Mouse (Mus musculus): ENCODE results near the gene Rmnd5b. TPM values are rescaled to one million over a fixed set of nuclear protein-coding genes. Genes with fewer than 3 reads are reported as not detected.
"Not testable (repeated sequence)": the region's sequence is repeated elsewhere in the genome, so short reads cannot be mapped to it uniquely, and the experiment has no call there.

Gene Rmnd5b
- polyA plus RNA-seq, 1 experiment = 27.4 TPM

DNA sequence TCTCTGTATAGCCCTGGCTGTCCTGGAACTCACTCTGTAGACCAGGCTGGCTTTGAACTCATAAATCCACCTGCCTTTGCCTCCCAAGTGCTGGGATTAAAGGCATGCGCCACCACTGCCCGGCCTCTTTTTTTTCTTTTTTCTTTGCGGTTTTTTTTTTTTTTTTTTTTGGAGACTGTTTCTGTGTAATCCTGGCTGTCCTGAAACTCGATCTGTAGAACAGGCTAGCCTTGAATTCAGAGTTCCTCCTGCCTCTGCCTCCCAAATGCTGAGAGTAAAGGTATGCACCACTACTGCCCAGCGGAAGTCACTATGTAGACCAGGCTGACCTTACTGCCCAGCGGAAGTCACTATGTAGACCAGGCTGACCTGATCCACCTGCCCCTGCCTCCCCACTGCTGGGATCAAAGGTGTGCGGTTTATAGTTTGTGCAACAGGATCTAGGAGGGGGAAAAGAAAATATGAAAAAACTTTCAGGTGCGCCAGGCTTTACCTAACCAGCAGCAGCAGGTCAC lies 16.7 kb downstream of the Rmnd5b start:
- Histone ChIP-seq H3K79me2 (ENCODE audit: control insufficient read depth, insufficient read depth) (peaks cover 44% of the 10 kb centered on the region), H3K27me3 (ENCODE audit: control insufficient read depth, insufficient read depth, insufficient read length) (no peaks in the 10 kb centered on the region), H3K4me3 (ENCODE audit: insufficient read depth, poor library complexity, severe bottlenecking) (no peak overlapping the region), H3K36me3 (ENCODE audit: control insufficient read depth, insufficient read depth) (peaks cover 29% of the 10 kb centered on the region), H3K79me3 (ENCODE audit: low read depth) (peaks cover 31% of the 10 kb centered on the region), H3ac (ENCODE audit: control insufficient read depth, insufficient read length, low read depth) (no peak overlapping the region)
- TF ChIP-seq CTCF (IDR thresholded peaks at IDR 0.05; ENCODE audit: control insufficient read depth, insufficient read depth, insufficient read length) = no peak
- no peak for TF ChIP-seq MYOG (IDR thresholded peaks at IDR 0.05; ENCODE audit: control insufficient read depth, extremely low read depth, insufficient read length)
- no peak for TF ChIP-seq USF1 (IDR thresholded peaks at IDR 0.05; ENCODE audit: low read depth)
- no peak for TF ChIP-seq CEBPB (IDR thresholded peaks at IDR 0.05; ENCODE audit: low read depth)
- TF ChIP-seq MYOD1 (IDR thresholded peaks at IDR 0.05; ENCODE audit: control insufficient read depth, insufficient read length, low read depth) = no peak
- TF ChIP-seq MAX (IDR thresholded peaks at IDR 0.05) = no peak
- no peak for TF ChIP-seq FOSL1 (IDR thresholded peaks at IDR 0.05; ENCODE audit: insufficient read depth, low read length, poor library complexity, severe bottlenecking)

GRCm38 (mm10) chr11:51617693-51618092 lies 18.0 kb downstream of the Rmnd5b start:
- Histone ChIP-seq H3ac (ENCODE audit: control insufficient read depth, insufficient read length, low read depth) (no peak overlapping the region), H3K4me3 (ENCODE audit: insufficient read depth, poor library complexity, severe bottlenecking) (no peak overlapping the region)
- TF ChIP-seq MYOD1 (IDR thresholded peaks at IDR 0.05; ENCODE audit: control insufficient read depth, insufficient read length, low read depth) = no peak
- peak; percentile 64 for TF ChIP-seq CTCF (IDR thresholded peaks at IDR 0.05; ENCODE audit: control insufficient read depth, insufficient read depth, insufficient read length)

GRCm38 (mm10) chr11:51616113-51616512 lies 19.6 kb downstream of the Rmnd5b start:
- not testable (repeated sequence) for H3K4me3 ChIP-seq (ENCODE audit: insufficient read depth, poor library complexity, severe bottlenecking); H3K27me3 ChIP-seq (ENCODE audit: control insufficient read depth, insufficient read depth, insufficient read length); H3K36me3 ChIP-seq (ENCODE audit: control insufficient read depth, insufficient read depth)
- Histone ChIP-seq H3ac (ENCODE audit: control insufficient read depth, insufficient read length, low read depth) (peak overlapping the region; percentile 68), H3K79me2 (ENCODE audit: control insufficient read depth, insufficient read depth) (peaks cover 16% of the 10 kb centered on the region), H3K79me3 (ENCODE audit: low read depth) (peaks cover 14% of the 10 kb centered on the region)

More at GRCm38 (mm10) chr11:51617693-51618092, 18.0 kb downstream of the Rmnd5b start:
- Histone ChIP-seq H3K36me3 (ENCODE audit: control insufficient read depth, insufficient read depth) (peaks cover 16% of the 10 kb centered on the region), H3K79me2 (ENCODE audit: control insufficient read depth, insufficient read depth) (peaks cover 31% of the 10 kb centered on the region), H3K27me3 (ENCODE audit: control insufficient read depth, insufficient read depth, insufficient read length) (no peaks in the 10 kb centered on the region), H3K79me3 (ENCODE audit: low read depth) (peaks cover 29% of the 10 kb centered on the region)

- Histone ChIP-seq H3ac (ENCODE audit: control insufficient read depth, insufficient read length, low read depth) (peak overlapping the region; percentile 70), H3K4me3 (ENCODE audit: insufficient read depth, poor library complexity, severe bottlenecking) (no peak overlapping the region), H3K79me2 (ENCODE audit: control insufficient read depth, insufficient read depth) (peaks cover 10% of the 10 kb centered on the region), H3K36me3 (ENCODE audit: control insufficient read depth, insufficient read depth) (no peaks in the 10 kb centered on the region), H3K79me3 (ENCODE audit: low read depth) (peaks cover 9% of the 10 kb centered on the region), H3K27me3 (ENCODE audit: control insufficient read depth, insufficient read depth, insufficient read length) (no peaks in the 10 kb centered on the region)
- TF ChIP-seq MAX (IDR thresholded peaks at IDR 0.05) (peak; percentile 81), MYOG (IDR thresholded peaks at IDR 0.05; ENCODE audit: control insufficient read depth, extremely low read depth, insufficient read length) (no peak)
Measured at GRCm38 (mm10) chr11:51615601-51616000, 20.1 kb downstream of the Rmnd5b start.

GRCm38 (mm10) chr11:51615129-51615528 lies 20.6 kb downstream of the Rmnd5b start:
- H3K79me2 ChIP-seq (ENCODE audit: control insufficient read depth, insufficient read depth) = peaks cover 6% of the 10 kb centered on the region
- no peak overlapping the region for H3K4me3 ChIP-seq (ENCODE audit: insufficient read depth, poor library complexity, severe bottlenecking)
- no peaks in the 10 kb centered on the region for H3K27me3 ChIP-seq (ENCODE audit: control insufficient read depth, insufficient read depth, insufficient read length)
- TF ChIP-seq MYOG (IDR thresholded peaks at IDR 0.05; ENCODE audit: control insufficient read depth, extremely low read depth, insufficient read length) (no peak), USF1 (IDR thresholded peaks at IDR 0.05; ENCODE audit: low read depth) (no peak), CEBPB (IDR thresholded peaks at IDR 0.05; ENCODE audit: low read depth) (no peak), FOSL1 (IDR thresholded peaks at IDR 0.05; ENCODE audit: insufficient read depth, low read length, poor library complexity, severe bottlenecking) (no peak), MYOD1 (IDR thresholded peaks at IDR 0.05; ENCODE audit: control insufficient read depth, insufficient read length, low read depth) (no peak), MAX (IDR thresholded peaks at IDR 0.05) (no peak), CTCF (IDR thresholded peaks at IDR 0.05; ENCODE audit: control insufficient read depth, insufficient read depth, insufficient read length) (no peak)
- peaks cover 4% of the 10 kb centered on the region for H3K79me3 ChIP-seq (ENCODE audit: low read depth)
- no peak overlapping the region for H3ac ChIP-seq (ENCODE audit: control insufficient read depth, insufficient read length, low read depth)
- H3K36me3 ChIP-seq (ENCODE audit: control insufficient read depth, insufficient read depth) = no peaks in the 10 kb centered on the region

DNA sequence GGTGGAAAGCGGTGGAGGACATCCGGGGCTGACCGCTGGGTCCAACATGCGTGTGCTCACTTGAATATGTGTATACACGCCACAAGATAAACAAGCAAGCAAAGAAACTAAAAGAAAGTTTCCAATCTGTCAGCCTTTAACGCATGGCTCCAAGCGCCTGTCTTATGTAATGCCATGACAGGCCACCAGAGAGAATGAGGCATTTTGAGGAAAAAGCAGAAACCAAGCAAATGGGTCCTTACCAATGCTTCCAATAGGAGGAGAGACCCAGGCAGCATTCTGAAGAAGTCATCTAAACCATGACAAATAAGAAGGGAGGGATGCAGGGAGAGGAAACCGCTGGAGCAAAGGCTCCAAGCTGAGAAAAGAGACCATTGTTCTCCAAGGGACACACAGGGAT lies 21.4 kb downstream of the Rmnd5b start:
- Histone ChIP-seq H3K27me3 (ENCODE audit: control insufficient read depth, insufficient read depth, insufficient read length) (no peaks in the 10 kb centered on the region), H3K36me3 (ENCODE audit: control insufficient read depth, insufficient read depth) (no peaks in the 10 kb centered on the region), H3K79me2 (ENCODE audit: control insufficient read depth, insufficient read depth) (no peaks in the 10 kb centered on the region), H3K79me3 (ENCODE audit: low read depth) (no peaks in the 10 kb centered on the region), H3ac (ENCODE audit: control insufficient read depth, insufficient read length, low read depth) (no peak overlapping the region), H3K4me3 (ENCODE audit: insufficient read depth, poor library complexity, severe bottlenecking) (no peak overlapping the region)
- TF ChIP-seq MYOD1 (IDR thresholded peaks at IDR 0.05; ENCODE audit: control insufficient read depth, insufficient read length, low read depth) (no peak), CTCF (IDR thresholded peaks at IDR 0.05; ENCODE audit: control insufficient read depth, insufficient read depth, insufficient read length) (no peak), MYOG (IDR thresholded peaks at IDR 0.05; ENCODE audit: control insufficient read depth, extremely low read depth, insufficient read length) (no peak)

DNA sequence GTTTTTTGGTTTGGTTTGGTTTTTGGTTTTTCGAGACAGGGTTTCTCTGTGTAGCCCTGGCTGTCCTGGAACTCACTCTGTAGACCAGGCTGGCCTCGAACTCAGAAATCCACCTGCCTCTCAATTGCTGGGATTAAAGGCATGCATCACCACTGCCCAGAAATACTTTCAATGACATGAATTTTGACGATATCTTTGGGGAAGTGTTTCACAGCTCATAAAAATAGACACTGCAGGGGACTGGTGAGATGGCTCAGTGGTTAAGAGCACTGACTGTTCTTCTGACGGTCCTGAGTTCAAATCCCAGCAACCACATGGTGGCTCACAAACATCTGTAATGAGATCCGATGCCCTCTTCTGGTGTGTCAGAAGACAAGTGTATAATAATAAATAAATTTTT lies 25.8 kb downstream of the Rmnd5b start:
- H3K79me3 ChIP-seq (ENCODE audit: low read depth) = peaks cover 14% of the 10 kb centered on the region
- not testable (repeated sequence) for H3K36me3 ChIP-seq (ENCODE audit: control insufficient read depth, insufficient read depth); H3ac ChIP-seq (ENCODE audit: control insufficient read depth, insufficient read length, low read depth); H3K4me3 ChIP-seq (ENCODE audit: insufficient read depth, poor library complexity, severe bottlenecking); H3K27me3 ChIP-seq (ENCODE audit: control insufficient read depth, insufficient read depth, insufficient read length)
- H3K79me2 ChIP-seq (ENCODE audit: control insufficient read depth, insufficient read depth) = peaks cover 27% of the 10 kb centered on the region

Data from C2C12 (cell line).